Mouse (Mus musculus) ZHBTc4 (cell line): ENCODE data around the gene Cdca4.

Source experiments
- DNase-seq: peaks from one replicate; pipeline ENCODE4 v3.0.0-alpha.2; 2011; ENCODE audit warnings: low read depth, low spot score

Gene Cdca4

DNA sequence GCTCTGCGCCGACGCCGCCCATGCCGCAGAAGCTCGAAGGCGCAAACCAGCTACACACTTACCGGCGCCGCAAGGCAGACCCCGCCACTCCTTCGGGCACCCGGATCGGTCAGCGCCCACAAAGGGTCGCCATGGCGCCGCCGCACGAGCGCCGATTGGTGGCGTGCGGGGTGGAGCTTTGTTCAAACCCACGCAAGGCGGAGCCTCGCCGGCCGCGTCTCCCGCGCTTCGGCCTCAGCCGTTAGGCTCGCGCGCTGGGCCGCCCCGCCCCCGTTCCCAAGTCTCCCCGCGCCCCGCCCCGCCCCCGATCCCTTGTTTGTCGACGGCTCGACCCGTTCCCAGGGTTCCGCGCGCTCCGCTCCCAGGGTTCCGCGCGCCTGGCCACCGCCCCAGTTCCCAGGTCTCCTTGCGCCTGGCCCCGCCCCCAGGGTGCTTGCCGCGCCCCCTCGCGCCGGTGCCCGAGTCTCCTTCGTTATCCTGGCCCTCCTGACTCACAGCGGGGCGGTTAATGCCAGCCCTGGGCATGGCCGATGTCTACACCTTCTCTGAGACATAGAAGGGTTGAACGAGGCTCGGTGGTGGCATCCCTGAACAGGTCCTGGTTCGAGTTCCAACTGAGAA, at the start of gene Cdca4:
TSS of gene Cdca4 (minus strand) at position 180 of the 621 bp plus-strand sequence.
- peak; percentile 99 for DNase-seq

DNA sequence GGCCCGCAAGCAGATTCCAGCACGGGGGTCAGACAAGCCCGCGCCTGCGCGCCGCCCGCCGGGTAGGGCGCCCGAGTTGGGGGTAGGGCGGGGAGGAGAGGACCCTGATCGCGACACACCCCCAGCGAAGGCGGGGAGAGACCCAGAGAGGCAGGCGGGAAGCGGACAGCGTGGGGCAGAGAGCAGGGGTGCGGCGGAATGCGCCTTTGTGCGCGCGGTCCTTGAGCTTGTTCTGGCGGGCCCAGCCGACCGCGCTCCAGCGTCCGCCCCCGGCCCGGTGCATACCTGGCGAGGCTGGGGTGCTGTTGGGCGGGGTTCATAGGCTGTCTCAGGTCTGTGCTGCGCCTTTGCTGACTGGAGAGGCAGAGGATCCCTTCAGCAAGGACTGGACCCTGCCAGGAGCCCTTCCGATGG, 48.4 kb upstream of the Cdca4 start:
- peak; percentile 72 for DNase-seq

DNA sequence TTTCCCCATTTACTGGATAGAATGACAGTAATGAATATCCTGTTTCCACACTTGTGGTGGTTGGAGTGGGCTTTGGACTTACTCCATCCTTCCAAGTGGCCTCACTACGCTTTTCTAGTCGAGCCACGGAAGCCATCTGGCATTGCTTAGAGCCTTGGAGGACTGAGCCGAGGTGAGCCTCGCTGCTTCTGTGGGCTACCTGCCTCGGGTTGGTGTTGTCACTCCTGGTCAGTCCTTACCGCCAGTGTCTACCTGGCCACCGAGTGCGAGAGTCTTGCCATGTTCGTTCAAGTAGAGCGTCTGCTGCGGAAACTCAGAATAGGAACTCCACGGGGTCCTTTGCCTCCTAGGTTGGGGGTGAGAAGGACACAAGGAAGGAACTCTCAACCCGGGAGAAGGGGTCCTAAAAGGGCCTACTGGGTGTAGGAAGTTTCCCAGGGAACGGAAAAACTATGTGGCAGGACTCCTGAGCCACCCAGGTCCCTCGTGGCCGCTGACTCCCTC, 47.9 kb upstream of the Cdca4 start:
- no peak for DNase-seq

DNA sequence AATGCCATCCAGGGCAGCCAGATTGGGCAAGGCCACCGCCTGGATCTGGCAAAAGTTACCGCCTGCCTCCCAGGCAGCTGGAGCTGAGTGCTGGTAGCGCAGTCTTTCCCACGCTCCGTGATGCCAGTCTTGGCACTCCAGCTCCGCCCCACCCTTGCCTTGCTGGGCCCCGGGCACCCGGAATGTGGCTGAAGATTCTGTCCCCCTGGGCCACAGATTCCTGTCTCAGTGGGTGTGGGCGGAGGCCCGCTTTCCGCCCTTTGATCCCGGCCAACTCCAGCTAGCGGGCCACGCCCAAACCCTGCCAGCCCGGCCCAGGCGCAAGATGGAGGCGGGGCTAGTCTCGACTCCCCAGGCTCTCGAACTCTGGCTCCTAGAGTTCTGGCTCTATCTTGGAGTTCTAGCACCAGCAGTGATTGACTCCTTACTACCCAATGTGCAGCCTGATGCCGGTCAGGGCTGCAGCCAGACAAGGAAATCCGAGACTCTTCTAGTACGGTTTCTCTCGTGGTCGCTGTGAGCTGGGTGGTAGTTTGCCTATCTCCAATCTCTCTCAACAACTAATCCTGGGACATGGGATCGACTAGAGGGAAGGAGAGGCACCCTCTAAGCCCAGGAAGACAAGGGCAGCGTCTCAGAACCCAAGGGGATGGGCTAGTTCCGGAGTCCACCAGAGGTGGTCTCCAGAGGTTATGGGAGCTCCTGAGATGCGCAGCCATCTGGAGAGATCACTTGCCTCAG, 47.3 kb upstream of the Cdca4 start:
- DNase-seq: peak; percentile 92

DNA sequence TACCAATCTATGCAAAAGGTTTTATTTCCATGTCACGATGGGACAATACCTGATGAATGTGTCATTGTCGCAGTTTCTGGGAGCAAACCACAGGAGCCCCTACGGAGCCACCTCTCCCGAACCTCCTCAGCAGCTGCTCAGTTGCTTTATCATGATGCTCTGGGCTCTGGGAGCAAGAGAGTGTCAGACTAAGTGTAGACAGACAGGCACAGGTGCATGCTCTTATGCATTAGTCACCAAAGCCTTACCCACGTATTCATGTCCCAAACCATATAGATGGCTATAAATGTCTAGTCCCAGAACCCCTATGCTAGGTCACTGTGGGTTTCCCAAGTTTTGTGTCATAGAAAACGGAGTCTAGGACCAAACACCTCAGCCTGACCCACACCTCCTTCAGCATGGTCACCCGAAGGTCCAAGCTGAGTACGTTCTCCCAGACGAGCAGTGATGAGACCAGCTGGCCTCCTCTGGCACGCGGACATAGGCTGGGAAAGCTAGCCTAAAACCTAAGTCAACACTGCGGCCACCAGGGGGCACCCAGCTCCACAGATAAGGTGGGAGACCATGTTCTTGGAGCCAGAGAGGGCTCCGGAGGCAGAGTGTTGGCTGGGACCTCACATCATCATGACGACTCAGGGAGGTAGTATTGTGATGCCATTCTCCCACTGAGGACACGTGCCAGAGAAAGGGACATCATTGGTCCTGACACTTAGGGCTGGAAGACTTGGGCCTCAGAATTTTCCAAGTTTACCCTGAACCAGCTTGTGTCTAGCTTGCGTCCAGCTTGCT, 46.2 kb upstream of the Cdca4 start:
- peak; percentile 92 for DNase-seq

DNA sequence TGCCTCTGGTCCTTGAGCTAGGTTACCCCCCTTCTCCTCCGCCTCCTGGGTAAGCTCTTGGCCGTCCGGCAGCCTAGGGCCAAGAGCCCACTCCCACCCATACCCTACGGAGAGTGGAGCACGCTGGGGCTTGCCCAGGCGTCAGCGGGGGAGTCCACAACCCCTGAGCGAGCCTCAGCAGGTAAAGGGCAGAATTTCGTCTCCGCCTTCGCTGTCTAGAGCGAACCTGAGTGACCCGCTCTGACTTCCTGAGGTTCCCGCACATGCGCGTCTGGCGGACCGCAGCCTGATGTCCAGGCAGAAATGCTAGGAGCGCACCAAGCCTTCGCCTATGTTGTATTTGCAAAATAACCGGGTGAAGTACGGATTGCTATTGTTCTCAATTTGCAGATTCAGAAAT, 45.0 kb upstream of the Cdca4 start:
- no peak for DNase-seq

DNA sequence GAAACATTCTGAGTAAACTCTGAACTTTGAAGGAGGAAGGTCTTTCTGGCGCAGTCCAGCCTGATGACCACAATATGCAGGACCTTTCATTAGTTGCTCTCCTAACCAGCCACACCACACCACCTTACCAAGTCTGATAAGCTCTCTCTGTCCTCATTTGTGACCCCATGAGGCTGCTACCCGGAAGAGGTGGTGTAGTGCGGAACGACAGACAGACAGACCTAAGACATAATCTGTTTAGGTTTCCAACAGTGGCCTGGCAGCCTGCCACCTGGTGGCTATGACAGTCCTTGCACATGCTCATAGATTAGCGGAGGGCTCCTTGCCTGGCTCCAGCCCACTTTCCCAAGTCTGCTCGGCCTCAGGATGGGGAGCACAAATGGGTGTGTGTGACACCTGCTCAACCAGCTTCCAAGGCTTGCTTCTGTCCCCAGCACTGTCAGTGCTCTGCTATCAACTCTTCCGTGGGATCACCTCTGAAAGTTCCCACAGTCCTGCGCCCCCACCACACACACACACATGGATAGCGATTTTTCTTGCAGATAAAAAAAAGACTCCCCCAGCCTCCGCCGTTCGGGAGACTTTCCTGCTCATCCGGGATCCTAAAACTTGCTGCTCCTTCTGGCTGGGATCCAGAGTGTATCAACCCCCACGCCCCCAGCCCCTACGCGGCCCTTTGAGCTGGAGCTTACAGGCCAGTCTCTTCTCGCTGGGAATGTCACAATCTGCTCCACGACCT, 44.4 kb upstream of the Cdca4 start:
- DNase-seq: peak; percentile 88

DNA sequence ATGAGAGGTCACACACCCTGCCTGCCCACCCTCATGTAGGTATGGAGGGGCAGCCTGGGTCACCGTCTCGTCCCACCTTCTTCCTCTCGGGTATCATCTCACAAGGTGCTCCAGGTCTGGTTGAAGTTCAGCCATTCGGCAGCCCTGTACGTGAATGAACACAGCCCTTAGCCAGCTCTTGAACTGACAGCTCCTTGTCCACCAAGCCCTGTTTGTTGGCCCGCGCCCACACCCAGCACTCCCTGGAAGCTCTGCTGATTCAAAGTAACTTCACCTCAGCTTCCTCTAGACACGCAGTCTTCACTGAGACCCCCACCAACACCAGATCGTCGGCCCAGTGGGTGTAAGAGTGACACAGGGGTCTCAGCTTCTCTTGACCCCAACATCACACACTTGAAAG, 43.8 kb upstream of the Cdca4 start:
- DNase-seq: no peak

DNA sequence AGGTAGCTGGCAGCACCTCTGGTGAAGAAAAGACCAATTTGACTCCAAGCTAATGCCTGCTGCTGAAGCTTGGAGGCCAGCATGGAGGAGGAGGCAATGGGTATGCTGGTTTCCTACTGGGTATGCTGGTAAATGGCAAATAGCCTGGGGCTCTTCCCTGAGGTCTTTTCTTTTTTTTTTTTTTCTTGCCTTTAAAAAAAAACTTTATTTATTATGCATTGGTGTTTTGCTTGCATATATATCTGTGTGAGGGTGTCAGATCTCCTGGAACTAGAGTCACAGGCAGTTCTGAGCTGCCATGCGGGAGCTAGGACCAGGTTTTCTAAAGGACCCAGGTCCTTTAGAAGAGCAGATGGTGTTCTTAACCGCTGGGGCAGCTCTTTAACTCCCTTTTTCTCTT, 42.0 kb upstream of the Cdca4 start:
- DNase-seq: no peak

DNA sequence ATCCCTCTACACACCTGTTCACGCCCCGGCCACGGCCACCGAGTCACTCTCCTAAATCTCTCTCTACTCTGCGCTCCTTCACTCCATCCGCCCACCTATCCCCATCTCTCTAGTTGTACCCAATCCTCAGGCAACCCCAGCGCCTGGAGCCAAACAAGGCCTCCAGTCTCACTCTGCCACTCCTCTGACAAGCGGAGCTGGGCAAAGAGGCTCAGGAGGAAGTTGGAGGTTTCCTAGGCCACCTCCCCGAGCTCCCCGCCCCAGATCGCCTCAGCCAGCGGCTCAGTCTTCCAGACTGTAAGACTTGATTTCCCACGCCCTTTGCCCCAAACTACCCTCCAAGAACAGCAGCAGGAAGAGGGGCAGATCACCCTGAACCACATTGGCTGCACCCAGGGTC, 41.6 kb upstream of the Cdca4 start:
- peak; percentile 55 for DNase-seq

DNA sequence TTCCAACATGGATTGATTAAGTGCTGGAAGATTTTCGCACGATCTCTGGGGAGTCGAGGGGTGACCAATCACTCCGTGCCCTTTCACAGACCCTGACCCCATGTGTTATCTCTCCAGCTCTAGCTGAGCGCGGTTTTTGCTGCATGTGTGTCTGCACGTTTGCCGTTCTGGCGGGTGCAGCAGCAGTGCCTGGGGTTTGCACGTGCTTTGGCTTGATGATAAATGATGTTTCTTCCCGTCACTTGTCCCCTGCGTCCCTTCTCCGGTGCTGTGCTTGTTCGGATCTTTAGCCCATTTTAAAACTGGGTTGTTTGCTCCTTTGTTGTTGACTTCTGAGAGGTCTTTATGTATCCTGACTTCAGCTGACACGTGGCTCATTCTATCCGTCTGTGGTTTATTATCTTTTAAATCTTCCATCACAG, 40.6 kb upstream of the Cdca4 start:
- no peak for DNase-seq

DNA sequence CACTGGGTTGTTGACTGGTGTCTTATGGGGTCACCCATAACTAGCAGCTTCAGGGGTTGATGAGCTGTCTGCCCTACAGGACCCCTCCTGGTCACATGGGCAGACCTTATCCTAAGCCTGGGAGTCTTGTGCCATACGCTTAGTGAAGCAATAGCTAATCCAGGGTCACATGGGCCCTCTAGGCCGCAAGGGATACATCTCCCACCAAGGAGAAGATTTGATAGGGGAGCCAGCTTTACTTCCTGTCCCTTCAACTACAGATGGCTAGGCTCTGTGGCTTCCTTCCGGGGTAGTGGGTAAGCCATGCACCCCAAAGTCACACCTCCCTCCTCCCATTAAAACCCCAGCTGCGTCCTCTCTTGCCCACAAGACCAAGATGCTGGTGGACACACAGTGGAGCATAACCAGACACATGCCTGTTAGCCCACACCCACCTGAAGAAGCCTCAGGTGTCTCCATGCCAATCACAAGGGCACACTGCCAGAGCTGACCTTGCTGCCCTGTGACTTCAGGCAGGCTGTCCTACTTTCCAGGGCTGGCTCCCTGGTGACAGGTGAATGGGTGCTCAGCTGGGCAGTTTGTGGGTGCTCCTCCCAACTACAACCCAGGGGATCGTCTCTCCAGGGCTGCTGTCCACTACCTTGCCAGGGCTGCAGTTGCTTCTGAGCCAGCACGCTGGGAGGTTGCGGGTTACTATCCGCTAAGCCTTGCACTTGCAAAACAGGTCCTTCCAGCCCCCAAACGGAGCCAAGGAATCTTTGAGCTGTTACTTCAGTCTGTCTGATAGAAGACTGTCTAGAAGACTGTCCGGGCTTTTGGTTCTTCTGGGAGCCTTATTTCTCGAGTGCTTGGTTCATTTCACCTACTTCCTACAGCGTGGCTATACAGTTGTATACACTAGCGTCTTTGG, 39.2 kb upstream of the Cdca4 start, which contains the start of gene Gpr132:
TSS of gene Gpr132 (minus strand) at position 51 of the 910 bp plus-strand sequence.
- no peak for DNase-seq

DNA sequence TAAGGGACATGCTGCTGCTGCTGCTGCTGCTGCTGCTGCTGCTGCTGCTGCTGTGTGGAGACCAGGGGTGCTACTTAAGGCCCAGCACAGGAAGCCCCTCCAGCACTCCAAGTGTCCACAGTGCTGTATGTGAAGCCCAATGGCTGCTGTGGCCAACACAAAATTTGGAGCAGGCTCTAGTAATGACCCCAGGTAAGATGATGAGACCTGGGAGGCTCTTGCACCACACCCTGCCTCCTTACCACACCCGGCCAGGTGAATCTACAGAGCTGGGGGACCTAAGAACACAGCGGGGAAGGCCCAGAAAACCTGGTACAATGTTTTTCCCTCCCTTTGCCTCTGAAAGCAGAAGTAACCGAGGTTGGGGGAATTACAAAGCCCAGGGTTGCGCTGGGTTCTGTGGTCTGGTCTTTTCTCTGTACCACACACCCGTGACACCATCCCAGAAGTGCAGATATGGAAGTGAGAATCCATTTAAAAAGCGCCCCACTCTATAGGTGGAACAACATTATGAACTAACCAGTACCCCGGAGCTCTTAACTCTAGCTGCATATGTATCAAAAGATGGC, 38.0 kb upstream of the Cdca4 start:
- no peak for DNase-seq

DNA sequence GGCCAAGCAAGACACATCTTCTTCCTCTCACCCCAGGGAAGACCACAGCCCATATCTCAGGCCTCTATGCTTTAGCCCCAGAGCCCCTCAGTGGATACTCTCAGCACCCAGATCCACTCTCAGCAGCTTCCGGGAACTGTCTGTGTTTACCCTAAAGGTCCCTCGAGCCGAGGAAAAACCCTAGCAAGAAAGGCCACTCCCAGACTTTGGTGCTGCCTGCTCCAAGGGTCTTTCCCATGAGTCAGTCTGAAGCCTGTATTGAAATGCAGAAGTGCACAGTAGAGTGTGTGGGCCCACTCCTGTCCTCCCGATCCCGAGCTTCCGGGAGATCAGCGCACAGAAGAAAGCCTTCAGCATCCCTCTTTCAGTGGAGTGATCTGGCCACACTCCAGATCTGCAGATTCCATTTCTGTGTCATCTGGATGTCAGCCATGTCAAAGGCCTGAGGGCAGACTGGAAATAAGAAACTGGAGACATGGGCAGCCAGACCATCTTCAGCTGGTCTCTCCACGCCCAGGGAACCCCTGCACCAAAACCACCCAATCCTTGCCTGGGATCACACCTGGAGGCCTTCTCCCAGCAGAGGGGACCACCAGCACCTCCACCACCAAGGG, 37.4 kb upstream of the Cdca4 start:
- DNase-seq: no peak

DNA sequence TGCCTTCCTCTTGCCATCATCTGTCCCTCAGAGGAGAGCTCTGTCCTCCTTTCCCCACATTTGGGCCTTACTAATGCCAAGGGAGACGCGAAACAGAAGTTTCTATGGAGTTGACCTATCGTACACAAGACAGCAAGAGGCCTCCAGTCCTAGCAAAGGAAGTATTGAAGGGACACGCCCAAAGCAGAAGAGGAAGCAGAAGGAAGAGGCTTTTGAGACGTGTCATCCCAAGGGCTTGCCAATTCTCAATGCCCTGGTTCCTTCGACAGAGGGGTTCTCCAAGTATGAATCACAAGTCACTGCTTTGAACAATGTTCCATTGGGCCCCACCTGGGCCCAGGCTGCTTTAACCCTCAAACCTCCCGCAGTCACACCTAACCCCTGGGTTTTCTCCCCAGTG, 35.6 kb upstream of the Cdca4 start:
- DNase-seq: no peak

DNA sequence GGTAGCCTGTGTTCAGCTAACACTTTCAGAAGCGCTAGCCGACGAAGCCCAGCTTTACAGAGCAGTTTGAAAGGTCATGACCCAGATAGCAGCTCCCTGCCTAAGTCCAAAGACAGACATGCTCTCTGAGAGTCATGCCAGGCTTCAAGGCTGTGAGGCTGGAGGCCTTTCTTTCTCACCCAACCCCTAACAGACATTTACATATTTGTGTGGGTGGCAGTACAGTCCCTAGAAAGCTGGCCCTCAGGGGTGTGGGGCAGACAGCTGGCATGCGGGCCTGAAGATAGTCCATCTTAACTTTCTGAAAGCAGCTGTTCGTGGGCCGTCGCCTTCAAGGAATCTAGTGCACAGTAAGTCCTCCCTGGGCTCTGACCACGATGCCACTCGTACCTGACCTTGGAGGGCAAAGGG, 32.7 kb upstream of the Cdca4 start:
- DNase-seq: no peak

DNA sequence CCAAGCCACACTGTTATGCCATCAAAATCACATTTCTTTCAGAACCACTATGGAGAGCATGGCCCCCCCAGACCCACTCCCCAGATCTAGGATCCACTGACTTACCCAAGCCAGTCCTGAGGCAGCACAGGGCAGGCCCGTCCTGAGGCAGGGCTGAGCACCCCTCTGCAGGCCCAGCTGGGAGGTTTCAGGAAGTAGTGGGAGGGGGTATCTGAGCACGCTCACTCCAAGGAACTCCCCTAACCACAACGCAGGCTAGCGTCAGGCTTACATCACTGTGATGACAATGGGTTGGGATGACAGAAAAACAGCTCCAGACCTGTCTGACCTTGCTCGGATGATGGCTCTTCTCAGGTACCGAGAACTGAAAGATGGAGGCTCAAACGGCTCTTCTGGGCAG, 31.5 kb upstream of the Cdca4 start:
- DNase-seq: no peak

DNA sequence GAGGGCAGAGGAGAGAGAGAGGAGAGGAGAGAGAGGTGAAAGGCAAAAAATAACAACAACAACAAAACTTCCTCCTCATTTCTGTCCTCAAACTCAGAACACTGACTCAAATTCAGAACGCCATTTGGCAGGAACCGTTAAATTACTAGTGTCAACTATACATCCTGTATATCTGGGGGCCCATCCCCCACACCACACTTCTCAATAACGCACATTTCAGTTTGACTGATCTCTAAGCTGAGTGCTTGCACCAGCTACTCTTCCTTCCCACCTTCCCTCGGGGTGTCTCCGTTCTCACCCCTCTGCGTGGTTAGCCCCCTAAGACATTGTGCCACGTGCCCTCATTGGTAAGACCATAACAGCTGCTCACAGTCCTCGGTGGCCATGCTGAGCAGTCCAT, 30.7 kb upstream of the Cdca4 start:
- no peak for DNase-seq

DNA sequence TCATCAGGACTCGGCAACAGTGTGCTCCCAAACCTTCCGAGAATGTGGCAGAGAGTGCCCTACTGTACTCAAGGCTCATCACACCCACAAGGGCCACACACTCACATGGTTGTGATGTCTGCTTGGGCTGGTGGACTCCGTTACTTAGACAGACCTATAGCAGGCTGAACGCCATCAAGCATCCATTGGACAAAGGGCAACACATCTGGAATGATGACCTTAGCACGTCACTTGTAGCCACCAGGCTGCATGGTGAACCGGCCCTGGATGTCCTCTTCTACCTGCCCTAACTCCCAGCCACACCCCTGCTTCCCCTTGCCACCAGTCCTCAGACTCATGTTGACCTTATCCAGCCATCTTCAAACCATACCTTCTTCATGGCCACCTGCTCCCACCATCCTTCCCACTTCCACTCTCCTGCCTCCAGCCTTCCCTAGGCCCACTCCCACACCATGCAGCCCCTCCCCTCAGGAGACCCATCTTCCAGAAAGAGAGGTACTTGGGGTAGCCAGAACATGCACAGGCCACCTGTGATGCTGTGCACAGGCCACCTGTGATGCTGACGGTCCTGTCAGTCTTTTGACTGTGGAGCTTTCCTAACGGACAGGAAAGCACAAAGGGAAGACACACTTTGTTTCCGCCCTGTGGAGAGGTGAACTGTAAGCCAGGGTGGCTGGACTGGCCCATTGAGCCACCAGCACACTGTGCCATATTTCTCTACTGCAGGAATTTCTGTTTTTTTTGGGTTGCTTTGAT, 29.5 kb upstream of the Cdca4 start:
- no peak for DNase-seq
